Mouse (Mus musculus) 3T3-L1 (cell line): ENCODE measurements around the gene Myzap.
"Not testable (repeated sequence)": the region's sequence is repeated elsewhere in the genome, so short reads cannot be mapped to it uniquely, and the experiment has no call there.

Experiments used
- DNase-seq: peaks from one replicate; pipeline ENCODE4 v3.0.0-alpha.2; 2015; ENCODE audit warnings: low read depth, low spot score

Gene Myzap

DNA sequence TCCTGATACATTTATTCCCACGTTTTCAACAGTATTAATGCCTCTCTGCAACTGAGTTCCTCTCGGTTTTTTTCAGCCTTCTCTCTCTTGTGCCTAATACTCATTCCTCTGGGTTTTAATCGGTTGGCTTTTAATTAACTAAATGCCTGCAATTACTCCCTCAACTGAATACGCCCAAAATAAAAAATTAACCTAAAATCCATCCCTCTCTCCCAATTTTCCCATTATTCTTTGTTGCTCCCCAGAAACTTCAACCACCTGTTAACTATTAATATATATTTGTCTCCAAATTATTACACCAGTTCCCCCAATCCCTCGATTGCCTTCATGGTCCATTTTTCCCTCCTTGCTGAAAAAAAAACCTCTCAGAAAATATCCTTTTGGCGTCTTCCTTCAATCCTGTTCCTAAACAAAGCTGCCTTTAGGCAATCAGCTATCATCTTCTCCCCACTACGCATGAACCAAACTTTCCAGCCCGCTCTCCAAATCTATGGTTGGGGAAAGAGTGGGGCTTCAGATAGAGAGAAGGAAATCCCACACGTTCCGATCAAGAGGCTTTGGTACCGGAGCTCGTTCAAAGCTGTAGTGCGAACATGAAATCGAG lies 107.2 kb downstream of the Myzap start:
- peak; percentile 53 for DNase-seq

DNA sequence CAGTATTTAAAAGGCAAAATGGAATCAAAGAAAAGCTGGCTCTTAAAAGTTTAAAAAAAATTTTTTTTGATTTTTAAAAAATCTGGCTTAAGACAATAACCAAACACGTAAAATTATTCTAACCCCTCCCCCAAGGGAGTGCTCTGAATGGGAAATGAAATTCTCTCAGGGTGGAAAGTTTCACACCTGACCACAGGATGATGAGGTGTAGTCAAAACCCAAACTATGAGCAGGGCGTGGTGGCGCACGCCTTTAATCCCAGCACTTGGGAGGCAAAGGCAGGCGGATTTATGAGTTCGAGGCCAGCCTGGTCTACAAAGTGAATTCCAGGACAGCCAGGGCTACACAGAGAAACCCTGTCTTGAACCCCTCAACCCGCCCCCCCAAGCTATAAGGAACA lies 108.3 kb downstream of the Myzap start:
- not testable (repeated sequence) for DNase-seq

DNA sequence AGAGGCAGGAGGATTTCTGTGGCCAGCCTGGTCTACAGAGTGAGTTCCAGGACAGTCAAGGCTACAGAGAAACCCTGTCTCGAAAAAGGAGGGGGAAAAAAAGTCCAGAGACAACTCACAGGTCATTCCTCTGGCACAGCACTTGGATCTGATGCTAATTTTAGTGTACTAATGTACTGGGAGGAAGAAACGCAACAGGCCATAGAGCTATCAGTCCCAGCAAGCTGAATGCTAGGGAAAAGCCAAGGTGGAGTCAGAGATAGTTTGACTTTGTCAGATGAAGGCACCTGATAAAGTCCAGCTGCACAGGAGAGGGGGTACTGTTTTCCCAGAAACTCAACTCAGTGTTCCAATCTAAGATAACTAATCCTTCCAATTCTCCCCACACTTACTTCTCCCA lies 111.9 kb downstream of the Myzap start:
- no peak for DNase-seq

DNA sequence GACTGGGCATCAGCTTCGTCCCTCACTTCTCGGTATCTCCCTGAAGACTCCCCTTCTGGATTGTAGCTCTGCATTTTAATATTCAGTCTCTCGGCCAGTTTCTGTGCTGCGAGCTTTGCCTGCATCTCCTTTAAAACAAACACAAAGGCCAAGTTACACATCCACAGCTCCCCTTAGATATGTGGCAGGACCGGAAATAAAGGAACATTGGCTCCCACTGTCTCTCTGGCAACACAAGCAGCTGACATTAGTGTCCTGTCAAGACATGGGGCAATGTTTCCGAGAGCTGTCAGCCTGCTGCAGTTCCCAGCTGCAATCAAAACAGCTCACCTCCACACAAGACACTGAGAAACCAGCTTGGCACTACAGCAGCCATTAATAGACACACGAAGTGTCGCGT lies 112.7 kb downstream of the Myzap start:
- DNase-seq, result no peak

DNA sequence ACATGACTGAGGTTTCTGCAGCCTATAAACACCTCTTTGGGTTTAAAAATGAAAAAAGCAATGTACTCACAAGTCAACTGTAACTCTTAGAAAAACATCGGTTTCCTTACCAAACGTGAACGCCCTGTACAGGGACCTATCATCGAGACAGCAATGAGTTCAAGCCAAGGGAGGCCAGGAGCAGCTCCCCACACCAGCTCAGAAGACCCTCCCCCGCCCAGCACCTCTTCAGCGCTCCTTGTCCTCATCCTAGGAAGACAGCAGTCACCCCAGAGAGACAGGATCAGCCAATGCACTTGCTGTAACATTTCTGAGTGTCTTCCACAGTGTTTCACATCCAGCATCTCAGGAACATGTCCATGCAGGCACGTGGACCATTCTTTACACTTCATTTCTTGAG lies 113.6 kb downstream of the Myzap start:
- DNase-seq, result no peak

DNA sequence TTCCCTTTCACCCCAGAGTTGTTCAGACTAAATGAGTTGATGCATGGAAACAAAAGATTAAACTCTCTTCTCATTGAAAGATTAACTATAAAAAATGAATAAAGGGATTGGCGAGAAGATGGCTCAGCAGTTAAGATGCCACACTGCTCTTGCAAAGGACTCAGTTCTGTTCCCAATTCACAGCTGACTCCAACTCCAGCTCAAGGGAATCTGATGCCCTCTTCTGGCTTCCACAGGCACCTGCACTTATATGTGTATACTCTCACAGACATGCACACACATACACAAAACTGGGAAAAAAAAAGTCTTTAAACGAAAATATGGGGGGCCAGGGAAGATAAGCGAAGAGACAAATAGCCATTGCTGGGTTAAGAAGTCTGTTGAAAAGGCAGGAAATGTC lies 115.6 kb downstream of the Myzap start:
- DNase-seq, result no peak

DNA sequence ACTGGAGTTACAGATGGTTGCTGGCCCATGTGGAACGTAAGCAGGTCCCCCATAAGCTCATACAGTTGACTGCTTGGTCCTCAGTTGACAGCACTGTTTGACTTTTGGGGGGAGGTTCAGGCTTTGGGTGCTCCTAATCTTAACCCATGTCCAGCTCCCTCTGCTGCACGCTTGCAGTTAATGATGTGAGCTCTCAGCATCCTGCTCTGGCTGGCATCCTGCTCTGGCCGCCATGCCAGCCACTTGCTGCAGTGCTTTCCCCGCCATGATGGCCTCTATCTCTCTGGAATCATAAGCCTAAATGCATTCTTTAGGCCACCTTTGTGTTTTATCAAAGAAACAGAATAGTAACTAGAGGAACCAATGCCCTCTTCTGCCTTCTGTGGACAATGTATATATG lies 116.6 kb downstream of the Myzap start:
- DNase-seq, result no peak

DNA sequence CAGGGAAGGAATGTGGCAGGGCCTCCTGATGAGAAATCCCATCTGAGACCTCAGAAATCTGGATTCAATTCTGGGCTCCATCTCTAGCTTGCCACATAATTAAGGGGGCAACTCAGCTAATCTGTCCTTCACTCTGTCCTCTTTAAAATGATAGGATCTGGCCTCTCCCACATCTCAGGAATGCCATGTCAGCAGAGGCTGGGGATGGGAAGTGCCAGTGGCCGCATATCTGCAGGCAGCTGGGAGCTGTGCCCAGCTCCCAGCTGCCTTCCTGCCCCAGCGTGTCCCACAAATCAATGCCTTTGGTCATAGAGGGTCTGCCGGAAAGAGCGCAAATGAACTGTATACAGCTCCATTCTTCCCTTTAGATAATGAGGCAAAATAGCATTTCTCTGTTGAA lies 124.7 kb downstream of the Myzap start:
- DNase-seq, result no peak

DNA sequence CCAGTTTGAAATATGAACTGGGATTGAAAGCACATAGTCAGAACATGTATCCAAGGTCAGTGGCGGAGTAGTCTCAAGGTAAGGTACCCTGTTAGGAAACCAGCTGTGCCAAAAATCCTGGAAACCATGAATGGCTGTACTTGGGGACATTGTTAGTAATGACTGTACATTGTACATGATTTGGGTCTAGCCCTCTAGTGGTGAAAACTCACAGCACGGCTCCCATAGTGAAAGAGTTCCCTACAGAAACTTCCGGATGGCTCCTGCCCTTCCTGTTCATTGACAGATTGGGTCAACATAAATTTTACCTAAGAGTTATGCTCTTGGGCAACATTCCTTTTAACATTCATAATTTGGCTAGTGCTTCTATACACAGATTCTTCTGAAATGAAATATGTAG lies 126.0 kb downstream of the Myzap start:
- DNase-seq, result peak; percentile 65

DNA sequence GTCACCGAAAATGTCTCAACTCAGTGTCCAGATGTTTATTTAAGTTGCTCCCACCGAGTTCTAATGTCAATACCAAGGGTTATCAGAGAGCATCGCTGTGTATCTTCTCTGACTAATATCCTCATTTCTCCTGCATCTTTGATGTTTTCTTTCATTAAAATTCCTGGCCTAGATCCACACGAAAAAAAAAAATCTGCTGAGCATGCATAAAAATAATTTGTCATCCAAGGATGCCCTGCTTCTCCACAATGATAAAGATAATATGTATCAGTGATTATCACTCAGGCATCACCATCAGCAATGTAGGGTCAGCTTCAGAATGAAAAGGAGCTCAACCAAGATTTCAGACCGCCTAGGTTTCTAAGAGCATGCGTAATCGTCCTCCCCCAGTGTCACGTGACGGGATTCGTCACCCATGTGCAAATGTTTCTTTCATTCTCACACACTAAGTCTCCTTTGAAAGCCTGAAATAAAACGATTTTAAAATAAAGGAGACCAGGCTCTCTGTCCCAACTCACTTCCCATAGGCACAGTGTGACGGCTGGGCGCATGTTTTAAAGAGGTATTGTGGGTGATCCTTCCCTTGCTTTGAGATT lies 129.0 kb downstream of the Myzap start:
- no peak for DNase-seq

DNA sequence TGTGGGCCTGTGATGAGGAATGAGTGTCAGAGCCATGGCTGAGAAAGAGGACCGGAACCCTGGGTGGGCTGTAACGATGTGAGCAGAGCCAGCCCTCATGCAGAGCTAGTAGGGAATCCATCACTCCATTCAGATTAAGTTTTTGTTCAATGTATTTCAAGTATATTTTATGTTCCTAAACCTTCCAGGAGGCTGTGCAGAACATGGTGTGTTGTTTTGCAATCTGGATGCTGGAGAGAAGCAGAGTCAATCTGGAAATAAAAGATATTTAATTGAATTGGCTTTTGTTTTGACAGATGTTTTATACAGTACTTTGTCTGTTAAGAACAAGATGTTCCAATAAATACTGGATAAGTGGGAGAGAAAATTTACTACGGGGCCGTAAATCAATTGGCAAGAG lies 135.4 kb downstream of the Myzap start:
- no peak for DNase-seq
